Mouse (Mus musculus): ENCODE data around the gene Mrto4. TPM values are rescaled to one million over a fixed set of nuclear protein-coding genes. Genes with fewer than 3 reads are reported as not detected.

Gene Mrto4
- 10 to 100 TPM; 79.4 to 94.2 TPM for polyA plus RNA-seq (2017; shearing (Covaris generic))

DNA sequence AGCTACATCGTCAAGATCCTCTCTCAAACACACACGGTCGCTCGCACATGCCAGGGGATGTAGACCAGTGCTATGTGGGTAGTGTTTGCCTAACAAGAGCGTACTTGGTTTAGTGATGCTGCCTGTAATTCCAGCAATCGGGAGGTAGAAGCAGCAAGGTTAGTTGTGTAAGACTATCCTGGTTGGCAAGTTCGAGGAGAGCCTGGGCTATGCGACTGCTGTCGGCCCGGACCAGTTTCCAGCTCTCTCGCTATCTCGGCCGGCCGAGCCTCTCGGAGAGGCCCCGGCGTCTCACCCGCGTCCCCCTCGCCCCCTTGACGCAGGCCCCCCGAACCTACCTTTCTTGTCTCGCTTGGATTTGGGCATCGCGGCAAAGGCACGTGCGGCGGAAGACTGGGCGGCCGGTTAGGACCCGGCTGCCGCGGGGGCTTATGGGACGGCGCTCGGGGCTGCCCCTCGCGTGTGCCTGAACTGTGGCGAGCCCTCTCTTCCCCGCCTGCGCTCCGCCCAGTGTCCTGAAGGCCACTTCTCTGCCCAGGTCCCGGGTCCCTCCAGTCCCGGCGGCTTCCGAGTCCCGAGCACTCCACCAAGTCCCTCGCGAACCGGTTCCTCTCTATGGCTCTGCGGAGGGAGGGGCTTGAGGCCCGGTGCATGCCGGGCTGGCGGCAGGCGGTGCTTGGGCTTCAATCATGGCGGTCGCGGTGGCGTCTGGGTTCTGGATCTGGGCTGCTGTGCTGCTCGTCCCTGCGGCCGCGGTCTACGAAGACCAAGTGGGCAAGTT is at the start of gene Mrto4, which contains the start of the genes Emc1 and Ubr4:
Gene Mrto4, minus strand, starts transcription at position 646 of the 781 bp plus-strand sequence.
Gene Emc1, plus strand, starts transcription at position 657 of the 781 bp plus-strand sequence.
Gene Ubr4, plus strand, starts transcription at position 679 of the 781 bp plus-strand sequence.

DNA sequence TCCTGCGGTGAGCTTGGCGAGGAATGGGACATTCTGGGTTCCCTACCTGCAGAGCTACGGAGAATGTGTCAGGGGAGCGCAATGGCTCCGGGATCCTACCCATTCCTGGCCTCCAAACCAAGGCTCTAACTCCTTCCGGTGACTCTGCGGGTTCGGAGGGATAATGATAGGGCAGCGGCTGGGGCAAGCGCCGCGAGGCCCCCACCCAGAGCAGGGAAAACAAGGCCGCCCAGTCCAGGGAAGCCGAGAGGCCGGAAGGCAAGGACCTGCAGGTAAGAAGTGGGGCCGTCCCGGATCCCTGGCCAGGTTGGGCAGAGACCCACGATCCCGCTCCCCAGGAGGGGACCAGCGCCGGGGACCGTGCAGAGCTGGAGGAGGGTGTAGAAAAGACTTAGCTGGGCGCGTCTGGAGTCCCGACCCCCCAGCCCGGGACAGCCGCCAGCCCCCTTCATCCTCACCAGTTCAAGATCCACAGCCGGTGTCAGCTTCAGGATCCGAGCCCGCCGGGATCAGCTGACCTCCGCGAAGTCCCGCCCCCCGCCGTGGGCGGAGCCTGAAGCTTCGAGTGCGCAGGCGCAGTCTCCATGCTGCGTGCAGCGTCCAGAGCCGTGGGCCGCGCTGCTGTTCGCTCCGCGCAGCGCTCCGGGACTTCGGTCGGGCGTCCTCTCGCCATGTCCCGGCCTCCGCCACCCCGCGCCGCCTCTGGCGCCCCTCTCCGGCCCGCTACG is 42.0 kb downstream of the Mrto4 start, which contains the start of the genes Pqlc2 and Akr7a5:
Gene Pqlc2, minus strand, starts transcription at position 538 of the 728 bp plus-strand sequence.
Gene Akr7a5, plus strand, starts transcription at position 574 of the 728 bp plus-strand sequence.

Other genes starting within 250 kb of the Mrto4 start
- gene Minos1, start 221.5 kb downstream of the Mrto4 start, polyA plus RNA-seq (2017; shearing (Covaris generic)) = 100 to 1,000 TPM; 305 to 352 TPM
- 100 to 1,000 TPM; 592 to 680 TPM for gene Capzb, start 159.7 kb downstream of the Mrto4 start, polyA plus RNA-seq (2017; shearing (Covaris generic))
- 10 to 100 TPM; 10.9 to 11.4 TPM for gene Pqlc2, start 41.9 kb downstream of the Mrto4 start, polyA plus RNA-seq (2017; shearing (Covaris generic))
- 10 to 100 TPM; 27.8 to 46.5 TPM for gene Akr7a5, start 41.8 kb downstream of the Mrto4 start, polyA plus RNA-seq (2017; shearing (Covaris generic))
- gene Emc1, start within 50 bp of the Mrto4 start, polyA plus RNA-seq (2017; shearing (Covaris generic)) = 10 to 100 TPM; 46.3 to 59.0 TPM
- gene Ubr4, start within 50 bp of the Mrto4 start, polyA plus RNA-seq (2017; shearing (Covaris generic)) = 10 to 100 TPM; 69.0 to 73.2 TPM
- gene Iffo2, start 178.0 kb upstream of the Mrto4 start, polyA plus RNA-seq (2017; shearing (Covaris generic)) = 1 to 10 TPM; 4.1 to 4.2 TPM

Measured in inflammation-experienced regulatory T-cells (primary cell).